Mouse (Mus musculus) left cerebral cortex, postnatal 10 days (tissue): Measurements from ENCODE around the gene Ttll5. TPM values are rescaled to one million over a fixed set of nuclear protein-coding genes. Genes with fewer than 3 reads are reported as not detected.

Source experiments
- DNase-seq, 2 experiments: peaks; one replicate each; pipeline ENCODE4 v3.0.0; 2021 to 2022; ENCODE audit warnings: low spot score in 2 of 2, mixed read lengths in 1 of 2; ENCODE audit errors: extremely low spot score in 1 of 2
- intact Hi-C: fragments of 180-260 bp; cut with DNase I; formaldehyde crosslinking; loops from one replicate; pipeline ENCODE4 v1.15.1; 2025
- total RNA-seq, 2 experiments: library from RNA; stranded (reverse); gene quantifications; 2 replicates each; pipeline ENCODE4 v1.2.3; 2021

Ttll5 gene
- total RNA-seq, 2 experiments from 2014 or later: 29.7 to 38.6 TPM

DNA sequence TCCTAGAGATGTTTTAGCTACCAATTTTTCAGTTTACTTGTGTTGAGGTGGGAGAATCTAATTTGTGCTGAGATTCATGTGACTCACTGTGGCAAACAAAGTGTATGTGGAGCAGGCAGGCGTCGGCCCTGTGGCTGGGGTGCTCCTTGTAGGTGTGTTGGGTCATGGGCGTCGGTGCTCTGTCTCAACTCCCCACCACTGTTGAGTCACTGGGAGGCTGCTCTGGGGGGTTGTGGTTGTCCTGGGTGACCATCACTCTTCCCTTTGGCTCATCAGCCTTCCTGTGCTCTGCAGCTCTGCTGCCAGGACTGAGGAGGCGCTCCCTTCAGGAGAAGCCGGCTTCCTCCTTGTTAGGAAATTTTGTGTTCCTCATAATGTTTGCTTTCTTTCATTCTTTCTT, 79.5 kb downstream of the Ttll5 start:
- DNase-seq: no peak
- intact Hi-C loops: no loop called here

DNA sequence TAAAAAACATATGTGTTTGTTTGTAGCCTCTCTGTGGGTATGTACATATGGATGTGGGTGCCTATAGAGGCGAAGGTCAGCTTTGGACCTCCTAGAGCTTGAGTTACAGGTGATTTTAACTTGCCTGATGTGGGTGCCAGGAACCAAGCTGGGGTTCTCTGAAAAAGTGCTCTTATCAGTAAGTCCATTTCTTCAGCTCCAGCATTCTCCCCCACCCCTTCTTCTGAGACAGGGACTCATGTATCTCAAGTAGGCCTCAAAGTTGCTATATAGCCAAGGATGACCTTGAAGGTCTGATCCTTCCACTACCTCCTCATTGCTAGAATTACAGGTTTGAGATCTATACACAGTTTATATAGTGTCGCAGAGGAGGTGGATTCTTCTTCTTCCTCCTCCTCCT, 81.2 kb downstream of the Ttll5 start:
- intact Hi-C loops: no loop called here
- no peak for DNase-seq

DNA sequence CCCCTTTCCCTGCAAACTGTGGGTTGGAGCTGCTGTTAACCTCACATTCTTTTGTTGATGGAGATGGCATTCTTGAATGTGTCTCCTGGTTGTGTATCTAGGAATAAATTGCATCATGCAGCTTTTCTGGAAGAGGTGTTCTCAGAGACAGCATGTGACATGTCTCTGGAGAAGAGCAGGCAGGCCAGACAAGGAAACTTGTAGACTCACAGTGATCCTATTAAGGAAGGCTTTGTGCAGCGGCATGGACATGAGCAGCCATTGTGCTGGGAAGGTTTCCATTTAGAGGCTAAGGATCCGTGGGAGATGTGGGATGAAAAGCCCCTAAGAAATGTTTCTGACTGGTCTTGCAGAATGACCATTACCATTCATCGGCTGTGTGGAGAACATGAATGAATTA, 83.4 kb downstream of the Ttll5 start:
- intact Hi-C loops: no loop called here
- DNase-seq: no peak

- DNase-seq: no peak
- intact Hi-C loops: no loop called here
Observed at GRCm38 (mm10) chr12:85910811-85911210, 86.4 kb downstream of the Ttll5 start.

- no peak for DNase-seq
- intact Hi-C loops: no loop called here
Observed at GRCm38 (mm10) chr12:85912712-85913504, 88.4 kb downstream of the Ttll5 start.

- intact Hi-C loops: no loop called here
- DNase-seq: no peak
Observed at GRCm38 (mm10) chr12:85926897-85927296, 102.4 kb downstream of the Ttll5 start.

DNA sequence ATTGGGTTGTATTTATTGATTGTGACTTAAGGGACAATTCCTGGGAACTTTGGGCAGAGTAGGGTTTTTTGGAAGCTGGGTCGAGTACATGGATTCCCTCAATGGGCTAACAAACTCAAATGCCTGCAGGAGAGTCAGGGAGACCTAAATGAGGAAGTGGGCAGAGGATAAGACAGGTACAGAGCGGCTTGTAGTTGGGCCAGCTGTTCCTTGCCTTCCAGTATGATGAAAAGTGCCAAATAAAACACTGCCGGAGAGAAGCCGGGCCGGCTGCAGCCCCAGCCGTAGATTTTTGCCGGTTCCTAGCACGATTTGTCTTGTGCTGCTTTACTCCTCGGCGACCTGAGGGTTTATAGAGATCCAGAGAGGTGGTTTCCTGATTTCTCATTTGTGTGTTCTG, 104.1 kb downstream of the Ttll5 start:
- DNase-seq: no peak
- intact Hi-C loops: no loop called here

DNA sequence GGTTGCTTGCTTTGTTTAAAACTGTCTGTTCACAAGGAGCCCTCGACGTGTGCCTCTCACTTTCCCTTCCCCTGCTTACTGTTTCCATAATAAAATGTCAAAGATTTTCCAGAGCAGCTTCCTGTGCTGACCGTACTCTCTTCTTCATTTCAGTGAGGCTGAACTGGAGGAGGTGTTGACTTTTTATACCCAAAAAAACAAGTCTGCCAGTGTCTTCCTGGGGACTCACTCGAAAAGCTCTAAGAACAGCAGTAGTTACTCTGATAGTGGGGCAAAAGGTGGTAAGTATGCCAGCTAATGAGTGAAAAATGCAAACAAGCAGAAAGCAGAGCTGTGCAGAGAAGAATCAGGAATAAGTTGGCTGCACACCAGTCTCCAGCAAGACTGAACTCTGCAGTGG, 105.3 kb downstream of the Ttll5 start:
- intact Hi-C loops: no loop called here
- no peak for DNase-seq

DNA sequence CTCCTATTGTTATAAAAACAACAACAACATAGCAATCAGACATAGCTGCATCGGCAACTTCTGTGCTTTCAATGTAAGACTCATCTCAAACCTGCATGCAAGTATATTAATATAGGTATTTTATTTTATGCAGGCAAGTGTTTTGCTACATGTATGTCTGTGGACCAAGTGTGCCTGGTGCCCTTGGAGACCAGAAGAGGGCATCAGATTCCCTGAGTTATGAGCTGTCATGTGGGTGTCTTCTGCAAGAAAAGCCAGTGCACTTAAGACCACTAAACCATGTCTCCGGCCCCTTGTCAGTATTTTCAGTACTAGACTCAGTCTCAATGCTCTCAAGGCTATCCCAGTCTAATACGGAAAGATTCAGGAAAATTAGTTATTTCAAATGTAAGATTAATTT, 106.3 kb downstream of the Ttll5 start:
- intact Hi-C loops: no loop called here

GRCm38 (mm10) chr12:85933241-85933640, 108.8 kb downstream of the Ttll5 start:
- DNase-seq: no peak
- intact Hi-C loops: no loop called here

More for the DNA sequence above, 106.3 kb downstream of the Ttll5 start:
- no peak for DNase-seq

DNA sequence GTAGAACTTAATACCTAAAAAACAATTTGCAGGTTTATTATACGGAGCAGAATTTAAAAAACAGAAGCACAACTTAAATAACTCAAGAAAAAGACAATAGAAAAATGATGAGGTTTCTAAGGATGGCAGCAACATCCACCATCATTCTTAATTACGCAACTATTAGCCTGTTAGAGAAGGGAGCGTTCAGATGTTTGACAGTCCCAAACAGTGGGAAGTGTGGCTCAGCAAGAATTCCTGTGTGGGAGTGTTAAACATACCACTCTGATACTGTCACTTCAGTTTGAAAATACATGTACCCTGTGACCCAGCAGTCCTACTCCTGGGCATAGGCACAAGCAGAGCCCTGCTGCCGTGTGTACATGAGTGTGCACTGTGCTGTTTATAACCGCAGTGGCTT, 112.9 kb downstream of the Ttll5 start:
- no peak for DNase-seq
- intact Hi-C loops: no loop called here

DNA sequence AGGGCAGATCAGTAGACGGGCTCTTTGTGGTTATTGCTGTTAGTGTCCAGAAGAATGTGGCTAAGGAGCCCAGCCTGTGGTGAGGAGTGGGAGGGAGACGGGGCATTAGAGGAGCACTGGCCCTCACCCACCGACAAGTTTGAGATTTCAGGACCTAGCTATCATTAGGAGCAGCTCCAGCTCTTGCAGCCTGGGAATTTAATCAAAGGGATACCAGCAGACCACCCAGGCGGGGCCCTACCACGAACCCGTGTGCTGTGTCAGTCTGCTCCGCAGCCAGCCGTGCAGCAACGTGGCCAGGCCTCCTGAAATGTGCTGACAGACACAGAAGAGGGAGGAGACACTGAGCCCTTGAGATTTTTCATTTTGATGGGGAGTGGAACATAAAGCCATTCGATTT, 119.0 kb downstream of the Ttll5 start:
- DNase-seq: no peak
- intact Hi-C loops: no loop called here

DNA sequence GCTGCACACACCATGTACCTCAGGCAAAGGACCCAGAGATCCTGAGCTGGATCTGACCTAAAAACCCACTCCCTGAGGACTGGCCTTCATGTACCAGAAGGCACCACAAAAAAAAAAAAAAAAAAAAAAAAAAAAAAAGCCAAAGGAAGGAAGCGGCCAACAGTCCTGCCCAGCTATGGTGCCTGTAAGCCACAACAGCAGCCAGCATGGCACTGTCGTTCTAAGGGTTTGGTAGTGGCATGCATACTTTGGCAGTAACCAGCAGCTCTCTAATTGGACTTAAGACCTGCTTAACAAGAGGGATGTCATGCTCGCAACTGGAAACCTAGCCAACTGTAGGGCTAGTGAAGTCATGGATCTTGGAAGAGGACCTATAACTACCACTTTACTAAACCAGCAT, 120.0 kb downstream of the Ttll5 start:
- intact Hi-C loops: no loop called here
- DNase-seq: no peak

- DNase-seq: no peak
- intact Hi-C loops: no loop called here
Observed at GRCm38 (mm10) chr12:85947161-85947560, 122.7 kb downstream of the Ttll5 start.

DNA sequence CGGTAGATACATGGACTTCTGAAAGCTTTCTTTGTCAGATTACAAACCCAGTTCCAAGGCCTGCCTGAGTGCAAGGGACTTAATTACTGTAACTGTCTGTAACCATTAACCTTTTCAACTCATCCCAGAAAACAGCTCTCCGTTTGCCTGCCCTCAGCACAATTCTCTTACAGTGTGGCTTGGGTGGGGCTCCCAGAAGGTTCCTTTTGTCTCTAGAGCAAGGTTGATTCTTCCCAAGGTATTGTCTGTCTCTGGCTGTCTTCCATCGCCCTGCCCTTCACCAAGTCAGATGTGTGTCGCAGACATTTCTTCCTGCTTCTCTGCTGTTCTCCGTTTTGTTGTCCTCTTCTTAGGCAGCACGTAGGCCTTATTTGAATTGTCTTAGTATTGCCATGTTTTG, 125.2 kb downstream of the Ttll5 start:
- intact Hi-C loops: loop anchor here (5.0 kb wide), 1 partner anchor 128 kb away; the partner anchor contains the start of gene Tgfb3
- no peak for DNase-seq

GRCm38 (mm10) chr12:85950371-85950770, 125.9 kb downstream of the Ttll5 start:
- intact Hi-C loops: loop anchor here (5.0 kb wide), 1 partner anchor 127 kb away; the partner anchor contains the start of gene Tgfb3

GRCm38 (mm10) chr12:85951036-85951435, 126.6 kb downstream of the Ttll5 start:
- no peak for DNase-seq
- intact Hi-C loops: loop anchor here (5.0 kb wide), 1 partner anchor 126 kb away; the partner anchor contains the start of gene Tgfb3

More at GRCm38 (mm10) chr12:85950371-85950770, 125.9 kb downstream of the Ttll5 start:
- no peak for DNase-seq

DNA sequence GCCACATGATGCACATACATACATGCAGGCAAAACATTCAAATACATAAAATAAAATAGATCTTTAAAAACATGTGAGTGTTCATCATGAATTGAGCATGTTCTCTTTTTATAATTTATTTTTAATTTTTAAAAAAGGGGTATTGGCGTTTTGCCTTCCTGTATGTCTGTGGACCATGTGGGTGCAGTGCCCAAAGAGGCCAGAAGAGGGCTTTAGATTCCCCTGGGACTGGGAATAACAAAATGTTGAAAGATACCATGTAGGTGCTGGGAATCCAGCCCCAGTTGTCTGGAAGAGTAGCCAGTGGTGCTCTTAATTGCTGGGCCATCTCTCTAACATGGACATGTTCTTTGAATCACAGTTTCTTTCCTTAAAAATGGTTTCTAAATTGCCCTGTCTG, 127.4 kb downstream of the Ttll5 start:
- intact Hi-C loops: loop anchor here (5.0 kb wide), 1 partner anchor 125 kb away; the partner anchor contains the start of gene Tgfb3
- no peak for DNase-seq

GRCm38 (mm10) chr12:85952349-85952748, 127.9 kb downstream of the Ttll5 start:
- intact Hi-C loops: loop anchor here (5.0 kb wide), 1 partner anchor 125 kb away; the partner anchor contains the start of gene Tgfb3
- DNase-seq: no peak

- intact Hi-C loops: loop anchor here (5.0 kb wide), 1 partner anchor 123 kb away; the partner anchor contains the start of gene Tgfb3
- DNase-seq: no peak
Observed at GRCm38 (mm10) chr12:85954167-85954566, 129.7 kb downstream of the Ttll5 start.
